Mouse (Mus musculus): ENCODE measurements around the gene D430041D05Rik.
A peak's percentile ranks its signal among the peaks of the same experiment; 100 is the strongest.
"Not testable (repeated sequence)": the region's sequence is repeated elsewhere in the genome, so short reads cannot be mapped to it uniquely, and the experiment has no call there.

D430041D05Rik gene

DNA sequence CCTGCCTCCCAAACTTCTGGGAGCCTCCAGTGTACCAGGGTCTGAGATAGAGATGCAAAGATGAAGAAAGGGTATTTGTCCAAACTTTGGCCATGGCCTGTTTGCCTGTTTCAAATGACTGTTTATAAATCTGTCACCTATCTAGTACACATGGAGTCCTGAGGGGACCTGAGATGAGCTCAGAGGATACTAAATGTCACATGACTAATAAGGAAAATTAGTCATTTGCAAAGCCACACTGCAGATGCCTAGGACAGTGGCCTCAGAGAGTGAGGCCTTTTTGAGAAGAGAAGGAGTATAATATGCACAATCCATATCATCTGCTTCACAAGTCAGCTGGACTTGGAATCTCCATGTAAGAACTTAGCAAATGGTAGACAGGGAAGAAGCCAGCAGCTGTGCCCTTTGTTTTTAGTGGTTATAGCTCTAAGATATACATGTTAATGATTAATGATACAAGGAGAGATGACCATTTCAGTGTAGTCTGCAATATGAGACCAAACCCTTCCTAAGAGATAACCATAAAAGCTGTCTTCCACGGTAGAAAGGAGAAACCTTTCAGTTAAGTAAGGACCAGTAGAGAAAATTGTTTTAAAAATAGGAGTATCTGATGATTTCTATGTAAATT, 299.5 kb downstream of the D430041D05Rik start:
- DNase-seq, result not testable (repeated sequence)

DNA sequence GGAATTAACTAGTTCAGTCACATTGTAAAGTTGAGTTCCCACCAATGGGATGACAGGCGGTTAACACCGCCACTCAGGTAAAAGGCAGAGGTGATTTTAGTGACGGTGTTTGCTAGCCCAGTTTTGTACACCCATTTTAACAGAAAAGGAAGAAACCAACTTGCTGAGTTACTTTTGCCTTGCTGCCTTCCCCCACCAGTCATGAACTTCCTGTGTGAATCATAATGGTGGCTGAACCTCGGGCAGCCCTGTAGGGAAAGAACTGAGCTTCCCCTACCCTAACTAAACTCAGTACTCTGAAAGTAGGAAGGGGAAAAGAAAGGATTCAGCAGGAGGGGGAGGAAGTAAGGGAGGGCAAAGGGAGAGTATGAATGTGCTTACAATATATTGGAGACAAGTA, 300.8 kb downstream of the D430041D05Rik start:
- no peak for DNase-seq

- no peak for DNase-seq
Observed at GRCm38 (mm10) chr2:104109528-104109927, 301.3 kb downstream of the D430041D05Rik start.

DNA sequence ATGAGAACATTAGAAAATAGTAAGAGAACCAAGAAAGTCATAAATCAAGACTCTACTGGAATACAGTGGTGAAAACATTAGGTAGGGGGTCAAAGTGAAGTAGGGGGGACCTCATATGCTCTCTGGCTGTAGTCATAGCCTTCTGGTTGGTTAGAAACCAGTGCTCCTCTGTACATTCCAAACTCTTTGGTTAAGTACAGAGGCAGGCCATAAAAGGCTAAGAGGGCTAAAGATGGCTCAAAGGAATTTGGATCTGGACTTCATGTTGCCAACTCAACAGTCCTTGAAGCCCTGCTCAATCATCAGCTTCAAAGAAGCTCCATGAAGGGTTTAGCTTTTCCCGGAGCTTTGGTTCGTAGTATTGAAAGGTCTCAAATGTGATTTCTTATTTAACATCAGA, 301.8 kb downstream of the D430041D05Rik start:
- not testable (repeated sequence) for DNase-seq

DNA sequence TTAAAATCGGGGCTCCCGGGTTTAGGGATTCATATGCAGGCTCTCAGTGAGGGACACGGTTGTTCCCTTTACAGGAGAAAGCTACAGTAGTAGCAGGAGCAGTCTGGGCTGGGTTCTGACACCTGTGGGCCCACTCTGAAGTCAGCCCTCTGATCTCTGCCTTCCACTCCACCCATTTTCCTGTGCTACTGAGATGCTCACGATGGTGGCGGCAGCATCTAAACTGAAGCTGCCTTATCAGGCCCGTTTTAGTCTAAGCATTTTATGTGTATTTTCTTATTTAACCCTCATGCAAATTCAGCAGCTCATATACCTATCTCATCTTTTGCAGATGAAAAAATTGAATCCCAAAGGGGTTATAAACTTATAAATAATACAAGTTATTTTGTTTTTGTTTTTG, 306.0 kb downstream of the D430041D05Rik start:
- DNase-seq, result no peak

DNA sequence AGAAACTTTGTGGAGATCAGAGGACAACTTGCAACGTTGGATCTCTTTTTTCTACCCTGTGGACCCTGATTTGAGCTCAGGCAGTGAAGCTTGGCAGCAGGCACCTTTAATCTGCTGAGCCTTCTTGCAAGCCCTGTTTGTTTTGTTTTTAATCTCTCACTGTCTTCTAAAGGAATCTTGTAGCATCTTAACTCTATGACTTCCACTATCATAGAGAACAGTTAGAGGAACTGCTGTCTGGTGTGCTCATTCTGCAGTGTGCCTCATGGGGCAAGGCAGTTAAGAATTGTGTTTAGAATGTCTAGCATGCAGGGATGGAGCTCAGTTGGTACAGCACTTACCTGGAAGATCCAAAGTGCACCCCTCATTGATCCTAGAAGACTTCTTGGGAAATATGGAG, 310.9 kb downstream of the D430041D05Rik start:
- DNase-seq, result no peak

DNA sequence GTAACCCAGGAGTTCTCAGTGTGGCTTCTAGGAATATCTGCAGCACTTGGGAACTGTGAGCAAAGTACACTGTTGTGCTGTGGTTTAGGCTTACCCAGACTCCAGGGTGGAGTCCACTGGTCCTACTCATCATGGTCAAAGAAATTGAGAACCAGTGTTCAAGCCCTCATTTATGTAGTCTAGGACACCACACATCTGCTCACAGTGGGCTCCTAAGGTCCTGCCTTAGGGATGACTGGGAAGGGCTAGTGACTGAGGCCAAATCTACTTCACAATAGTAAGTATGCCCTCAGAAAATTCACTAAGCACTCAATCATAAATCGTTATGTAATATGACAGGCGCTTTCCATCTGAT, 311.6 kb downstream of the D430041D05Rik start:
- no peak for DNase-seq

DNA sequence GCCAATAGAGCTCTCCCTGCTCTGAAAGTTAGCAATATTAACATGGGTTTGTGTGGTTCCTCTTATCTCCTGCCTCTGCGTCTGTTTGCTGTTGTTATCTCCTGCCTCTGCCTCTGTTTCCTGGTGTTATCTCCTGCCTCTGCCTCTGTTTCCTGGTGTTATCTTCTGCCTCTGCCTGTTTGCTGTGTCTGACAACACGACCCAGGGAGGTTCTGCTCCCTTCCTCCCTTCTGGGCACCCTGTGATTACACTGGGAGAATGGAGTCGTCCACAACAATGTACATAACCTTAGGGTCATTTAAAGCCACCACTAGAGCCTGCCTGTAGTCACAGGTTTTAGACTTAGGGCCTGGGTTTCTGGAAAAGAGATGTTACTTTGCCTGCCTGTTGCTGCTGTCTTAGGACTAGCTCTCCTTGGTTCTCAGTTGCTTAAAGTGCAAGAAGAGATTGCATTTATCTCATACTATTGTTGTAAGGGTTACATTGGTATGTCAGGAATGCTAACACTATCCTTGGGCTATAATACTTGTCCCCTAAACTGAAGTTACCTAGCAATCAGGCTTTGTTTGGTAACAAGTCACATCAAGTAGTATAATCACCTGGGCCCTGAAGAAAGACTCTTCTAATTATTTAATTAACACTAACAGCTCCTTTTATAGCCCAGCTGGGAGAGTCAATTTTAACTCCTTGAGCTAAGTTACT, 312.1 kb downstream of the D430041D05Rik start:
- DNase-seq, result no peak

DNA sequence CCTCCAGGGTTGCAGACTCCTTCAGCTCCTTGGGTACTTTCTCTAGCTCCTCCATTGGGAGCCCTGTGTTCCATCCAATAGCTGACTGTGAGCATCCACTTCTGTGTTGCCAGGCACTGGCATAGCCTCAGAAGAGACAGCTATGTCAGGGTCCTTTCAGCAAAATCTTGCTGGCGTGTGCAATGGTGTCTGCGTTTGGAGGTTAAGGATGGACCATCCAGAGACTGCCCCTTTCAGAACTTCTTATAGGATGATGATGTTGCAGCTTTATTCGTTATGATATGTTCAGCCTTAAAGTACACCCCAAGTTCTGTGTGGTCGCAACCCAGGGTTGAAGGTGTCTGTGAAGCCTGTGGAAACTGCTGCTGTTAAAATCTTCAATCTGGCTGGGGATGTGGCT, 313.4 kb downstream of the D430041D05Rik start:
- DNase-seq, result not testable (repeated sequence)

GRCm38 (mm10) chr2:104096796-104097195, 314.0 kb downstream of the D430041D05Rik start:
- not testable (repeated sequence) for DNase-seq

GRCm38 (mm10) chr2:104096256-104096655, 314.6 kb downstream of the D430041D05Rik start:
- DNase-seq, result no peak

DNA sequence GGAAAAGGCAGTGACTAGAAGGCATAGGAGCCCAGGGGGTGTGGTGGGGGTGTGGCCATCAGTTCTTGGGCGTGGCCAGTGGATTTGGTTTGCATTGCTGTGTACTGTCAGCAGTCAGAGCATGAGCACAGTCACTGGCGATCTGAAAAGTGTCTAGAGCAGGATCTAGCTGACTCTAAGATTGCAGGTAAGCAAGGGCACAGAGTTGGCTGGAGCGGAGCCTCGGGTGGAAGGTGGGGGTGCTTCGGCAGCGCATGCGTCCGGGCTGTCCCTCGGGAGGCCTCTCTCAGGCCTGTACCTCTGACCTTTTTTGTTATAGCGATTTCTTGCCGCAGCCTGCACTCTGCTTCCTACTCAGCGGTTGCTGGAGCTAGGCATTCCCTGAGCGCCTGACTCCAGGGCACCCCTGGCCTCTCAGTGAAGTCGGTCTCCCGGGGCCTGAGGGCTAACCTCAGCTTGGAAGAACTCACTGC, 315.0 kb downstream of the D430041D05Rik start, which contains the start of gene Cd59a:
Gene Cd59a (plus strand): TSS at position 61 of the 473 bp plus-strand sequence.
- DNase-seq, result peak; percentile 65 to 74

GRCm38 (mm10) chr2:104093305-104093704, 317.5 kb downstream of the D430041D05Rik start:
- DNase-seq, result no peak

Data from cerebellum, postnatal 10 days (tissue).